Mouse (Mus musculus) megakaryocyte, embryonic 14.5 days (primary cell): Measurements from ENCODE around the gene Pank1.

ENCODE experiments used
- FLI1 ChIP-seq: IDR thresholded peaks from 2 replicates; pipeline ENCODE4 v1.6.1; 2012; ENCODE audit warnings: low read length, inconsistent platforms, mixed read lengths
- GATA1 ChIP-seq: IDR thresholded peaks from 3 replicates; pipeline ENCODE4 v1.6.1; 2012; ENCODE audit warnings: mixed read lengths, low read length, inconsistent platforms, borderline replicate concordance

- TF ChIP-seq FLI1, result no peak
- TF ChIP-seq GATA1, result no peak
Observed at GRCm38 (mm10) chr19:34879624-34880023, 369 bp upstream of the Pank1 start.
